Mouse (Mus musculus): ENCODE measurements around the gene Hps5. TPM values are rescaled to one million over a fixed set of nuclear protein-coding genes. Genes with fewer than 3 reads are reported as not detected.

Hps5 gene
- total RNA-seq, 1 experiment, result 17.4 TPM

- Histone ChIP-seq H3K9ac (ENCODE audit: insufficient read depth, low read depth, low read length, poor library complexity, severe bottlenecking) (no peak overlapping the region), H3K4me1 (ENCODE audit: control insufficient read depth in 2 of 2, insufficient read depth in 2 of 2, low read length in 2 of 2, poor library complexity in 1 of 2) (no peaks in the 10 kb centered on the region), H3K9me3 (ENCODE audit: control insufficient read depth, insufficient read depth, low read depth, low read length) (no peaks in the 10 kb centered on the region), H3K27ac (ENCODE audit: insufficient read depth, low read depth, low read length, poor library complexity, severe bottlenecking) (no peak overlapping the region), H3K4me3 (ENCODE audit: insufficient read depth in 1 of 2, low read depth in 1 of 2, low read length in 2 of 2, poor library complexity in 1 of 2, severe bottlenecking in 1 of 2) (no peak overlapping the region), H3K36me3 (ENCODE audit: control insufficient read depth, insufficient read depth, low read length, poor library complexity, severe bottlenecking) (no peaks in the 10 kb centered on the region)
- DNase-seq (ENCODE audit: low read depth, low spot score), result no peak
- in situ Hi-C loops (cut with MboI; ENCODE audit: low sequenced_read_pairs in 2 of 2, unreplicated experiment in 2 of 2), result no loop called here
- TF ChIP-seq MAFK (IDR thresholded peaks at IDR 0.05; ENCODE audit: insufficient read depth, low read depth, low read length) (no peak), ZNF384 (IDR thresholded peaks at IDR 0.05; ENCODE audit: low read depth, low read length) (no peak), ZC3H11A (IDR thresholded peaks at IDR 0.05; ENCODE audit: borderline replicate concordance, low read depth, low read length) (no peak), HCFC1 (IDR thresholded peaks at IDR 0.05; ENCODE audit: borderline replicate concordance, insufficient read depth, low read length) (no peak), CHD2 (IDR thresholded peaks at IDR 0.05; ENCODE audit: low read depth, low read length) (no peak)
These were observed 75.4 kb downstream of the Hps5 start for GRCm38 (mm10) chr7:46720460-46720859.

- Histone ChIP-seq H3K4me3 (ENCODE audit: insufficient read depth in 1 of 2, low read depth in 1 of 2, low read length in 2 of 2, poor library complexity in 1 of 2, severe bottlenecking in 1 of 2) (no peak overlapping the region), H3K9ac (ENCODE audit: insufficient read depth, low read depth, low read length, poor library complexity, severe bottlenecking) (no peak overlapping the region), H3K4me1 (ENCODE audit: control insufficient read depth in 2 of 2, insufficient read depth in 2 of 2, low read length in 2 of 2, poor library complexity in 1 of 2) (no peaks in the 10 kb centered on the region), H3K9me3 (ENCODE audit: control insufficient read depth, insufficient read depth, low read depth, low read length) (no peaks in the 10 kb centered on the region), H3K36me3 (ENCODE audit: control insufficient read depth, insufficient read depth, low read length, poor library complexity, severe bottlenecking) (no peaks in the 10 kb centered on the region), H3K27ac (ENCODE audit: insufficient read depth, low read depth, low read length, poor library complexity, severe bottlenecking) (no peak overlapping the region)
- in situ Hi-C loops (cut with MboI; ENCODE audit: low sequenced_read_pairs in 2 of 2, unreplicated experiment in 2 of 2), result no loop called here
- TF ChIP-seq ZC3H11A (IDR thresholded peaks at IDR 0.05; ENCODE audit: borderline replicate concordance, low read depth, low read length) (no peak), HCFC1 (IDR thresholded peaks at IDR 0.05; ENCODE audit: borderline replicate concordance, insufficient read depth, low read length) (no peak), MAFK (IDR thresholded peaks at IDR 0.05; ENCODE audit: insufficient read depth, low read depth, low read length) (no peak), CHD2 (IDR thresholded peaks at IDR 0.05; ENCODE audit: low read depth, low read length) (no peak), ZNF384 (IDR thresholded peaks at IDR 0.05; ENCODE audit: low read depth, low read length) (no peak)
- DNase-seq (ENCODE audit: low read depth, low spot score), result no peak
These were observed 76.3 kb downstream of the Hps5 start for GRCm38 (mm10) chr7:46719526-46719925.

DNA sequence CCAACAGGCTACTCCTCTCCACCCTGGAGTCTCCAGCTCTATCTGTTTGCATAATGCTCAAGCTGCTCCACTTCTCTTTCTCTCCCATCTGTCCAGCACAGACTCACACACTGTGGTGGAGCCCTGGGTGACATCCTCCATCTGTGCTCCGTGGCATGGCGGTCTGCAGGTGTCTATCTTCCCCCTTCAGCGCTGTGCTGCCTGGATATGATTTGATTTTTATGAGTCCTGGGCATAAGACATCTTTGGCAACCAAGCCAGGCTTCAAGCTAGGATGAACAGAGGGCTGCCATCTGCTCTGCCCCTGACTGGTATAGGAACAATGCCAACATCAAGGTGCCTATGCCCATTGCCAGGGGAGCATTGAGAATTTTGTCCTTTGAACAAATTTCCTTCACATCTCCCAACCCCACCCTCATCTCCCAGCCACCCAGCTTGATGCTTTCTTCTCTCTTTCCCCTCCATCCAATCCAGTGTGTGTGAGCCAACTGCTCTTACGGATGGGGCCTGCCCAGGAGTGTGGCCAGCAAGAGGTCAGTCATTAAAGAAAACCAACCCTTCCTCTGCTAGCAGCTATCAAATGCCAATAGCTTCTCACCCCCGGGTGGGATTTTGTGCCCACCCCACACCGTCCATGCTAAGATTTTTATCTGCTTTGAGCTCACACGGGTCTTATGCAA, 77.1 kb downstream of the Hps5 start:
- no peak for TF ChIP-seq ZNF384 (IDR thresholded peaks at IDR 0.05; ENCODE audit: low read depth, low read length)
- TF ChIP-seq MAFK (IDR thresholded peaks at IDR 0.05; ENCODE audit: insufficient read depth, low read depth, low read length), result no peak
- no peak for TF ChIP-seq ZC3H11A (IDR thresholded peaks at IDR 0.05; ENCODE audit: borderline replicate concordance, low read depth, low read length)
- TF ChIP-seq HCFC1 (IDR thresholded peaks at IDR 0.05; ENCODE audit: borderline replicate concordance, insufficient read depth, low read length), result no peak
- TF ChIP-seq CHD2 (IDR thresholded peaks at IDR 0.05; ENCODE audit: low read depth, low read length), result no peak
- H3K4me1 ChIP-seq (ENCODE audit: control insufficient read depth in 2 of 2, insufficient read depth in 2 of 2, low read length in 2 of 2, poor library complexity in 1 of 2), result no peaks in the 10 kb centered on the region
- DNase-seq (ENCODE audit: low read depth, low spot score), result no peak
- H3K27ac ChIP-seq (ENCODE audit: insufficient read depth, low read depth, low read length, poor library complexity, severe bottlenecking), result no peak overlapping the region
- no peaks in the 10 kb centered on the region for H3K36me3 ChIP-seq (ENCODE audit: control insufficient read depth, insufficient read depth, low read length, poor library complexity, severe bottlenecking)
- no peak overlapping the region for H3K4me3 ChIP-seq (ENCODE audit: insufficient read depth in 1 of 2, low read depth in 1 of 2, low read length in 2 of 2, poor library complexity in 1 of 2, severe bottlenecking in 1 of 2)
- no peaks in the 10 kb centered on the region for H3K9me3 ChIP-seq (ENCODE audit: control insufficient read depth, insufficient read depth, low read depth, low read length)
- no peak overlapping the region for H3K9ac ChIP-seq (ENCODE audit: insufficient read depth, low read depth, low read length, poor library complexity, severe bottlenecking)
- in situ Hi-C loops (cut with MboI; ENCODE audit: low sequenced_read_pairs in 2 of 2, unreplicated experiment in 2 of 2), result no loop called here

DNA sequence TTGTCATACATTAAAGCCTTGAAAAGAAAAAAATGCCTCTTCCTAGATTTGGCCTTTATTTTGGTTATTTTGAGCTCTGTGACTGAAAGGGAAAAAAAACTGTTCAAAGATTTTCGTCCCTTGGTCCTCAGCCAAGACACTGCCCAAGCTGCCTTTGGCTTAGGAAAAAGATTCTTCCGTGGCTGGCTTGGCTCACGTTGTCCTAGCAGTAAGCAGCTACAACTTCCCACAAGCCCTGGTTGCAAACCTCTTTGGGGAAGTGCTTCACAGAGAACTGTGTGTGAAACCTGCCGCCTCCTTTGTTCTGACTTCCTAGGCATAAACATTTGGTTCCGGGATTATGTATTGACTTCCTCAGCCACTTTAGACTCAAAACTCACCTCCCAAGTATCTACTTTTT, 79.0 kb downstream of the Hps5 start:
- H3K4me1 ChIP-seq (ENCODE audit: control insufficient read depth in 2 of 2, insufficient read depth in 2 of 2, low read length in 2 of 2, poor library complexity in 1 of 2), result no peaks in the 10 kb centered on the region
- no peak for DNase-seq (ENCODE audit: low read depth, low spot score)
- no peak for TF ChIP-seq HCFC1 (IDR thresholded peaks at IDR 0.05; ENCODE audit: borderline replicate concordance, insufficient read depth, low read length)
- TF ChIP-seq MAFK (IDR thresholded peaks at IDR 0.05; ENCODE audit: insufficient read depth, low read depth, low read length), result no peak
- no peak for TF ChIP-seq CHD2 (IDR thresholded peaks at IDR 0.05; ENCODE audit: low read depth, low read length)
- TF ChIP-seq ZC3H11A (IDR thresholded peaks at IDR 0.05; ENCODE audit: borderline replicate concordance, low read depth, low read length), result no peak
- TF ChIP-seq ZNF384 (IDR thresholded peaks at IDR 0.05; ENCODE audit: low read depth, low read length), result no peak
- no peaks in the 10 kb centered on the region for H3K36me3 ChIP-seq (ENCODE audit: control insufficient read depth, insufficient read depth, low read length, poor library complexity, severe bottlenecking)
- H3K4me3 ChIP-seq (ENCODE audit: insufficient read depth in 1 of 2, low read depth in 1 of 2, low read length in 2 of 2, poor library complexity in 1 of 2, severe bottlenecking in 1 of 2), result no peak overlapping the region
- H3K9ac ChIP-seq (ENCODE audit: insufficient read depth, low read depth, low read length, poor library complexity, severe bottlenecking), result no peak overlapping the region
- in situ Hi-C loops (cut with MboI; ENCODE audit: low sequenced_read_pairs in 2 of 2, unreplicated experiment in 2 of 2), result no loop called here
- no peak overlapping the region for H3K27ac ChIP-seq (ENCODE audit: insufficient read depth, low read depth, low read length, poor library complexity, severe bottlenecking)
- H3K9me3 ChIP-seq (ENCODE audit: control insufficient read depth, insufficient read depth, low read depth, low read length), result no peaks in the 10 kb centered on the region
